Mouse (Mus musculus) ES-E14 (cell line): Measurements from ENCODE around the gene Cdc37. TPM values are rescaled to one million over a fixed set of nuclear protein-coding genes. Genes with fewer than 3 reads are reported as not detected.

Experiments used
- DNase-seq: peaks from one replicate; pipeline ENCODE4 v3.0.0-alpha.2; 2013; ENCODE audit warnings: low read depth, low spot score
- H3K27ac ChIP-seq: 2 replicates; pipeline ENCODE4 v1.5.1; 2012; ENCODE audit warnings: low read depth, mild to moderate bottlenecking, low read length, moderate library complexity, mixed read lengths; ENCODE audit not compliant: poor library complexity, insufficient read depth, severe bottlenecking
- H3K36me3 ChIP-seq: 2 replicates; pipeline ENCODE4 v1.6.1; 2012; ENCODE audit warnings: mild to moderate bottlenecking, low read length, moderate library complexity, mixed read lengths; ENCODE audit not compliant: control insufficient read depth, poor library complexity, insufficient read depth, severe bottlenecking
- H3K4me1 ChIP-seq, 2 experiments: fragments of 150-350 bp in 1 of 2; sonication (generic) in 1 of 2; 2 replicates each; pipeline ENCODE4 v1.6.1; 2012; ENCODE audit warnings: low read length in 2 of 2, mild to moderate bottlenecking in 1 of 2, mixed read lengths in 1 of 2; ENCODE audit not compliant: control insufficient read depth in 2 of 2, insufficient read depth in 2 of 2, poor library complexity in 1 of 2
- H3K4me3 ChIP-seq, 2 experiments: fragments of 150-350 bp in 1 of 2; sonication (generic) in 1 of 2; 2 replicates each; pipeline ENCODE4 v1.5.1; 2012; ENCODE audit warnings: low read length in 2 of 2, low read depth in 1 of 2, mild to moderate bottlenecking in 1 of 2, mixed read lengths in 1 of 2; ENCODE audit not compliant: insufficient read depth in 1 of 2, poor library complexity in 1 of 2, severe bottlenecking in 1 of 2
- H3K9ac ChIP-seq: 2 replicates; pipeline ENCODE4 v1.6.1; 2012; ENCODE audit warnings: low read depth, mild to moderate bottlenecking, low read length, mixed read lengths; ENCODE audit not compliant: poor library complexity, insufficient read depth, severe bottlenecking
- H3K9me3 ChIP-seq: fragments of 150-350 bp; sonication (generic); 2 replicates; pipeline ENCODE4 v1.6.1; 2012; ENCODE audit warnings: low read depth, mild to moderate bottlenecking, low read length; ENCODE audit not compliant: control insufficient read depth, insufficient read depth
- CHD2 ChIP-seq: IDR thresholded peaks from 2 replicates; pipeline ENCODE4 v1.6.1; 2014; ENCODE audit warnings: mild to moderate bottlenecking, low read depth, low read length, inconsistent platforms
- HCFC1 ChIP-seq: IDR thresholded peaks from 2 replicates; pipeline ENCODE4 v1.6.1; 2012; ENCODE audit warnings: low read length, inconsistent platforms, borderline replicate concordance; ENCODE audit not compliant: insufficient read depth
- MAFK ChIP-seq: IDR thresholded peaks from 2 replicates; pipeline ENCODE4 v1.6.1; 2014; ENCODE audit warnings: mild to moderate bottlenecking, low read depth, low read length, inconsistent platforms; ENCODE audit not compliant: insufficient read depth
- ZC3H11A ChIP-seq: IDR thresholded peaks from 2 replicates; pipeline ENCODE4 v1.6.1; 2012; ENCODE audit warnings: low read depth, mild to moderate bottlenecking, inconsistent platforms, low read length, borderline replicate concordance
- ZNF384 ChIP-seq: IDR thresholded peaks from 2 replicates; pipeline ENCODE4 v1.6.1; 2012; ENCODE audit warnings: low read depth, low read length, inconsistent platforms
- in situ Hi-C, 2 experiments: fragments of 600-800 bp; cut with MboI; formaldehyde crosslinking; loops; one replicate each; pipeline ENCODE4 v1.15.1; 2025; ENCODE audit warnings: low sequenced_read_pairs in 2 of 2, inconsistent platforms in 1 of 2; ENCODE audit not compliant: unreplicated experiment in 2 of 2
- total RNA-seq: library from RNA; depleted of rRNA; stranded (reverse); fragments of 300-350 nt; gene quantifications from 2 replicates; pipeline ENCODE4 v1.2.3, GENCODE M21; 2012

Cdc37 gene
- total RNA-seq, 1 experiment, result 165 TPM

GRCm38 (mm10) chr9:21167140-21168097, 17.6 kb upstream of the Cdc37 start:
- TF ChIP-seq ZNF384 (no peak), MAFK (no peak), CHD2 (no peak), HCFC1 (no peak), ZC3H11A (no peak)
- Histone ChIP-seq H3K27ac (no peak overlapping the region), H3K4me3 (no peak overlapping the region; a peak in 1 of 4 replicates), H3K9ac (no peak overlapping the region), H3K4me1 (peaks cover 0 to 5% of the 10 kb centered on the region in 2 experiments; a peak in 1 of 4 replicates), H3K36me3 (no peaks in the 10 kb centered on the region), H3K9me3 (no peaks in the 10 kb centered on the region)
- in situ Hi-C loops, result no loop called here
- DNase-seq, result no peak

GRCm38 (mm10) chr9:21166516-21166915, 16.7 kb upstream of the Cdc37 start:
- in situ Hi-C loops, result no loop called here
- no peaks in the 10 kb centered on the region for H3K36me3 ChIP-seq
- no peak for DNase-seq
- no peak overlapping the region for H3K27ac ChIP-seq
- H3K4me3 ChIP-seq, result peak overlapping the region; percentile 82 to 85
- no peaks in the 10 kb centered on the region for H3K9me3 ChIP-seq
- H3K9ac ChIP-seq, result no peak overlapping the region
- H3K4me1 ChIP-seq, result peaks cover 0 to 5% of the 10 kb centered on the region in 2 experiments; a peak in 1 of 4 replicates
- TF ChIP-seq ZC3H11A, result no peak
- no peak for TF ChIP-seq CHD2
- TF ChIP-seq MAFK, result no peak
- no peak for TF ChIP-seq HCFC1
- no peak for TF ChIP-seq ZNF384

GRCm38 (mm10) chr9:21165952-21166451, 16.2 kb upstream of the Cdc37 start:
- DNase-seq, result no peak
- Histone ChIP-seq H3K9ac (peak overlapping the region; percentile 75), H3K9me3 (no peaks in the 10 kb centered on the region), H3K36me3 (no peaks in the 10 kb centered on the region), H3K4me1 (peaks cover 0 to 5% of the 10 kb centered on the region in 2 experiments; a peak in 1 of 4 replicates), H3K4me3 (peak overlapping the region; percentile 82 to 85), H3K27ac (no peak overlapping the region)
- in situ Hi-C loops, result no loop called here
- TF ChIP-seq CHD2 (no peak), MAFK (no peak), HCFC1 (no peak), ZC3H11A (no peak), ZNF384 (no peak)

GRCm38 (mm10) chr9:21165041-21165951, 15.5 kb upstream of the Cdc37 start, which contains the start of gene Pde4a:
TSS of gene Pde4a (plus strand) at chr9:21165714.
- peak within 1 kb of the TSS; percentile 82 to 85 for H3K4me3 ChIP-seq
- peaks cover 0 to 5% of the 10 kb centered on the region in 2 experiments; a peak in 1 of 4 replicates for H3K4me1 ChIP-seq
- no peak for TF ChIP-seq MAFK
- TF ChIP-seq HCFC1, result no peak
- no peak; the same call in 1 of the 2 replicates for TF ChIP-seq CHD2
- TF ChIP-seq ZC3H11A, result no peak
- no peak for TF ChIP-seq ZNF384
- H3K9ac ChIP-seq, result peak within 1 kb of the TSS; percentile 75
- no peak within 1 kb of the TSS for H3K27ac ChIP-seq
- H3K9me3 ChIP-seq, result no peaks in the 10 kb centered on the region
- in situ Hi-C loops, result no loop called here
- no peak for DNase-seq
- H3K36me3 ChIP-seq, result no peaks in the 10 kb centered on the region
